Mouse (Mus musculus) MEL (cell line): ENCODE measurements around the gene Lypd4. TPM values are rescaled to one million over a fixed set of nuclear protein-coding genes. Genes with fewer than 3 reads are reported as not detected.

Source experiments
- DNase-seq: peaks from one replicate; pipeline ENCODE4 v3.0.0; 2011; ENCODE audit warnings: low read depth, low spot score
- H3K27ac ChIP-seq: 2 replicates; pipeline ENCODE4 v1.5.1; 2012; ENCODE audit warnings: low read depth, mild to moderate bottlenecking, control low read depth, low read length, moderate library complexity; ENCODE audit not compliant: control insufficient read depth
- H3K27me3 ChIP-seq, 2 experiments: fragments of 150-350 bp in 1 of 2; sonication (generic) in 1 of 2; 2 replicates each; pipeline ENCODE4 v1.6.1; 2012; ENCODE audit warnings: low read length in 2 of 2, mild to moderate bottlenecking in 2 of 2, improper control_type of control experiment in 1 of 2, moderate library complexity in 1 of 2; ENCODE audit not compliant: insufficient read depth in 2 of 2, control insufficient read depth in 1 of 2
- H3K36me3 ChIP-seq, 2 experiments: 2 replicates each; pipeline ENCODE4 v1.6.1; 2012 to 2014; ENCODE audit warnings: low read length in 2 of 2, improper control_type of control experiment in 1 of 2, inconsistent platforms in 1 of 2, mild to moderate bottlenecking in 1 of 2; ENCODE audit not compliant: insufficient read depth in 2 of 2, control insufficient read depth in 1 of 2
- H3K4me1 ChIP-seq, 2 experiments: fragments of 150-350 bp in 1 of 2; sonication (generic) in 1 of 2; 2 replicates each; pipeline ENCODE4 v1.6.1; 2012; ENCODE audit warnings: low read length in 2 of 2, improper control_type of control experiment in 1 of 2, mild to moderate bottlenecking in 1 of 2; ENCODE audit not compliant: insufficient read depth in 2 of 2, control insufficient read depth in 1 of 2
- H3K4me3 ChIP-seq, 2 experiments: fragments of 150-350 bp in 1 of 2; sonication (generic) in 1 of 2; 2 replicates each; pipeline ENCODE4 v1.5.1; 2012; ENCODE audit warnings: low read depth in 2 of 2, low read length in 2 of 2, mild to moderate bottlenecking in 2 of 2, moderate library complexity in 2 of 2, control low read depth in 1 of 2, improper control_type of control experiment in 1 of 2; ENCODE audit not compliant: control insufficient read depth in 1 of 2, insufficient read depth in 1 of 2
- H3K79me2 ChIP-seq: 2 replicates; pipeline ENCODE4 v1.6.1; 2012; ENCODE audit warnings: mild to moderate bottlenecking, low read length, moderate library complexity; ENCODE audit not compliant: control insufficient read depth, poor library complexity, insufficient read depth
- H3K9ac ChIP-seq: 2 replicates; pipeline ENCODE4 v1.6.1; 2012; ENCODE audit warnings: low read depth, mild to moderate bottlenecking, control low read depth, low read length, moderate library complexity; ENCODE audit not compliant: control insufficient read depth, poor library complexity, severe bottlenecking
- H3K9me3 ChIP-seq: fragments of 150-350 bp; sonication (generic); replicated peaks from 2 replicates; pipeline ENCODE4 v1.6.1; 2012; ENCODE audit warnings: mild to moderate bottlenecking, low read length, improper control_type of control experiment, moderate library complexity; ENCODE audit not compliant: insufficient read depth
- CHD1 ChIP-seq: IDR thresholded peaks from 2 replicates; pipeline ENCODE4 v1.6.1; 2012; ENCODE audit warnings: low read depth, mild to moderate bottlenecking, inconsistent platforms, low read length, improper control_type of control experiment
- CHD2 ChIP-seq: IDR thresholded peaks from 2 replicates; pipeline ENCODE4 v1.6.1; 2011; ENCODE audit warnings: low read length, improper control_type of control experiment
- ELF1 ChIP-seq: IDR thresholded peaks from 2 replicates; pipeline ENCODE4 v1.6.1; 2014; ENCODE audit warnings: low read depth, mild to moderate bottlenecking, inconsistent platforms, low read length, improper control_type of control experiment, moderate library complexity
- ETS1 ChIP-seq: IDR thresholded peaks from 2 replicates; pipeline ENCODE4 v1.6.1; 2012; ENCODE audit warnings: low read depth, mild to moderate bottlenecking, inconsistent platforms, low read length, improper control_type of control experiment, moderate library complexity
- GABPA ChIP-seq: IDR thresholded peaks from 2 replicates; pipeline ENCODE4 v1.6.1; 2012; ENCODE audit warnings: low read depth, mild to moderate bottlenecking, inconsistent platforms, low read length, improper control_type of control experiment, moderate library complexity
- GATA1 ChIP-seq: IDR thresholded peaks from 2 replicates; pipeline ENCODE4 v1.6.1; 2011; ENCODE audit warnings: low read depth, low read length, improper control_type of control experiment
- HCFC1 ChIP-seq: IDR thresholded peaks from 2 replicates; pipeline ENCODE4 v1.6.1; 2012; ENCODE audit warnings: low read depth, mild to moderate bottlenecking, inconsistent platforms, low read length, improper control_type of control experiment, moderate library complexity
- JUND ChIP-seq: IDR thresholded peaks from 2 replicates; pipeline ENCODE4 v1.6.1; 2011; ENCODE audit warnings: low read depth, mild to moderate bottlenecking, improper control_type of control experiment, low read length
- KAT2A ChIP-seq: conservative IDR thresholded peaks from 2 replicates; pipeline ENCODE4 v1.6.1; 2012; ENCODE audit warnings: low read depth, low read length, improper control_type of control experiment, inconsistent platforms
- MAFK ChIP-seq: IDR thresholded peaks from 2 replicates; pipeline ENCODE4 v1.6.1; 2011; ENCODE audit warnings: low read depth, mild to moderate bottlenecking, low read length, improper control_type of control experiment, borderline replicate concordance
- MAX ChIP-seq: IDR thresholded peaks from 2 replicates; pipeline ENCODE4 v1.6.1; 2011; ENCODE audit warnings: low read length, improper control_type of control experiment
- MAZ ChIP-seq: IDR thresholded peaks from 2 replicates; pipeline ENCODE4 v1.6.1; 2012; ENCODE audit warnings: low read depth, mild to moderate bottlenecking, inconsistent platforms, low read length, improper control_type of control experiment
- MEF2A ChIP-seq: IDR thresholded peaks from 2 replicates; pipeline ENCODE4 v1.6.1; 2014; ENCODE audit warnings: low read depth, mild to moderate bottlenecking, inconsistent platforms, low read length, improper control_type of control experiment; ENCODE audit not compliant: poor library complexity, insufficient replicate concordance, severe bottlenecking; ENCODE audit errors: extremely low read depth
- MXI1 ChIP-seq: IDR thresholded peaks from 2 replicates; pipeline ENCODE4 v1.6.1; 2011; ENCODE audit warnings: mild to moderate bottlenecking, low read depth, low read length, improper control_type of control experiment
- MYB ChIP-seq: IDR thresholded peaks from 2 replicates; pipeline ENCODE4 v1.6.1; 2011; ENCODE audit warnings: mild to moderate bottlenecking, low read depth, low read length, improper control_type of control experiment
- MYC ChIP-seq: IDR thresholded peaks from 2 replicates; pipeline ENCODE4 v1.6.1; 2011; ENCODE audit warnings: low read depth, mild to moderate bottlenecking, low read length, improper control_type of control experiment, moderate library complexity
- NELFE ChIP-seq: IDR thresholded peaks from 2 replicates; pipeline ENCODE4 v1.6.1; 2011; ENCODE audit warnings: low read depth, low read length, improper control_type of control experiment
- NRF1 ChIP-seq: IDR thresholded peaks from 2 replicates; pipeline ENCODE4 v1.6.1; 2014; ENCODE audit warnings: low read depth, mild to moderate bottlenecking, inconsistent platforms, low read length, improper control_type of control experiment, moderate library complexity; ENCODE audit not compliant: poor library complexity, insufficient read depth, severe bottlenecking
- POLR2A ChIP-seq, 2 experiments: IDR thresholded peaks; 2 replicates each; pipeline ENCODE4 v1.6.1; 2011 to 2012; ENCODE audit warnings: low read length in 2 of 2, mild to moderate bottlenecking in 2 of 2, control low read depth in 1 of 2, improper control_type of control experiment in 1 of 2, low read depth in 1 of 2, moderate library complexity in 1 of 2; ENCODE audit not compliant: control insufficient read depth in 1 of 2, insufficient read depth in 1 of 2, poor library complexity in 1 of 2
- POLR2AphosphoS2 ChIP-seq: IDR thresholded peaks from 2 replicates; pipeline ENCODE4 v1.6.1; 2011; ENCODE audit warnings: low read length, improper control_type of control experiment
- POLR2AphosphoS5 ChIP-seq: IDR thresholded peaks from 2 replicates; pipeline ENCODE4 v1.6.1; 2012; ENCODE audit warnings: low read depth, borderline replicate concordance, mild to moderate bottlenecking, inconsistent platforms, low read length, moderate library complexity, mixed read lengths
- RAD21 ChIP-seq: IDR thresholded peaks from 2 replicates; pipeline ENCODE4 v1.6.1; 2011; ENCODE audit warnings: mild to moderate bottlenecking, low read depth, low read length, improper control_type of control experiment
- RCOR1 ChIP-seq: IDR thresholded peaks from 2 replicates; pipeline ENCODE4 v1.6.1; 2012; ENCODE audit warnings: low read depth, mild to moderate bottlenecking, inconsistent platforms, low read length, improper control_type of control experiment
- SIN3A ChIP-seq: IDR thresholded peaks from 2 replicates; pipeline ENCODE4 v1.6.1; 2012; ENCODE audit warnings: low read length, improper control_type of control experiment, inconsistent platforms
- TAL1 ChIP-seq: IDR thresholded peaks from 2 replicates; pipeline ENCODE4 v1.6.1; 2012; ENCODE audit warnings: mild to moderate bottlenecking, inconsistent platforms, low read length, moderate library complexity, mixed read lengths
- TCF12 ChIP-seq: IDR thresholded peaks from 2 replicates; pipeline ENCODE4 v1.6.1; 2014; ENCODE audit warnings: low read depth, mild to moderate bottlenecking, inconsistent platforms, low read length, improper control_type of control experiment, moderate library complexity
- ZC3H11A ChIP-seq: IDR thresholded peaks from 2 replicates; pipeline ENCODE4 v1.6.1; 2012; ENCODE audit warnings: low read depth, mild to moderate bottlenecking, inconsistent platforms, low read length, improper control_type of control experiment
- ZMIZ1 ChIP-seq: IDR thresholded peaks from 2 replicates; pipeline ENCODE4 v1.6.1; 2012; ENCODE audit warnings: low read depth, mild to moderate bottlenecking, inconsistent platforms, low read length, improper control_type of control experiment, moderate library complexity
- ZNF384 ChIP-seq: IDR thresholded peaks from 2 replicates; pipeline ENCODE4 v1.6.1; 2012; ENCODE audit warnings: low read depth, mild to moderate bottlenecking, inconsistent platforms, low read length, improper control_type of control experiment
- polyA plus RNA-seq, 2 experiments: library from polyadenylated mRNA; stranded (reverse) in 1 of 2; unstranded in 1 of 2; fragments of >175 nt in 1 of 2; fragments of >200 nt in 1 of 2; gene quantifications; 2 replicates each; pipeline versions ENCODE4 v1.2.1 to v1.2.4; 2012; ENCODE audit warnings: low replicate concordance in 2 of 2, low read depth in 1 of 2; ENCODE audit not compliant: insufficient read length in 2 of 2, insufficient read depth in 1 of 2, missing spikeins in 1 of 2
- total RNA-seq: library from RNA; depleted of rRNA; stranded (reverse); fragments of 300-350 nt; gene quantifications from 2 replicates; pipeline ENCODE4 v1.2.3, GENCODE M21; 2012

Gene Lypd4
- total and polyA plus RNA-seq, 3 experiments = not detected

DNA sequence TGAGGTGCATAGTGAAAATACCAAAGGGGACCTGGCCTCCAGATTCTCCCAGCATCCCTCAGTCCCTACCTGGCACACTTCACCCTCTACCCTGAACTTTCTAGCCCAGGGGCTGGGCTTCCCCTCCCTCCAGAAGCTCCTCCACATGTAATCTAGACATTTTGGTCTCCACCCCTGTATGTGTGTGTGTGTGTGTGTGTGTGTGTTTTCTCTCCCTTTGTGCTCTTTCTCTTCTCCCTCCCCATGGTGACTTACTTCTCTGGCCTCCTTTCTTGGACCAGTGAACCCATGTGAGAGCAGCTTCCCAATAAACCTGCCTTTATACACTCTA lies 16.5 kb downstream of the Lypd4 start:
- Histone ChIP-seq H3K79me2 (no peaks in the 10 kb centered on the region; the same call in 1 of the 2 replicates), H3K4me1 (peaks cover 7 to 15% of the 10 kb centered on the region in 2 experiments), H3K4me3 (peak overlapping the region; percentile 37 to 44), H3K27me3 (no peaks in the 10 kb centered on the region), H3K36me3 (peaks cover 0 to 15% of the 10 kb centered on the region in 2 experiments; a peak in 2 of 4 replicates), H3K9me3 (no peaks in the 10 kb centered on the region), H3K27ac (peak overlapping the region; percentile 97), H3K9ac (peak overlapping the region; percentile 73)
- TF ChIP-seq MAX (0 out of 2 replicates have a peak, but pooled peaks have one; percentile 51), MYB (no peak), ZMIZ1 (no peak), MXI1 (peak; percentile 38; the same call in 1 of the 2 replicates), ZNF384 (0 out of 2 replicates have a peak, but pooled peaks have one; percentile 22), SIN3A (peak; percentile 41; the same call in 1 of the 2 replicates)
- no peak for DNase-seq

DNA sequence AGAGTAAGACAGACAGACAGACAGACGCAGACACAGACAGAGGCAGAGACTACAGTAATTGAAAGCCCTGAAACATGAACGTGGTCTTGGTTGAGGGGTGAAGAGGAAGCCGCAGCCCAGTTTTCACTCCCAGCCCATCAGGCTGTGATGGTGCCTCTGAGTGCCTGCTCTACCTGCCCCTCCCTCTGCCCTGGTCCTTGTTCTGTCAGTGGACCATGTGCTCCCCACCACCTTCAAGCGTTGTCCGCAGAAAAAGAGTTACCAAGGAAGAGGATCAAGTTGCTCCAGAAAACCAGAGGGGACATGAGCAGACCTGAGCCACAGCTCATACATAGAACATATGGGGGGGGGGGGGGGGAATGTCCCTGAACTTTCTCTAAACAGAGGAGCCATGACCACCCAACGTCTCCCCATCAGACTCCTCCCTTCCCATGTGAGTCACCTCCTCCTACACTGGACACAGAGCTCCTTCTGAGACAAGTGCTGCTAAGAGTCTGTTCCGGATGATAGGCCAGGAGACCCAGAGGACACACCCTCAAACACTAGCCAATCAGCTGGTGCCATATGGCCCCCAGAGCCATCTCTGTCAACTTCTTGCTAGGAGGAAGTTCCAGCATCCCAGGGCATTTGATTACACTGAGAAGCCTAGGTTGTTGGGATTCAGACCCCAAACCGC lies 17.0 kb downstream of the Lypd4 start:
- H3K79me2 ChIP-seq = no peaks in the 10 kb centered on the region; the same call in 1 of the 2 replicates
- H3K36me3 ChIP-seq = peaks cover 0 to 15% of the 10 kb centered on the region in 2 experiments; a peak in 2 of 4 replicates
- peak; percentile 98 for DNase-seq
- peak overlapping the region; percentile 97 for H3K27ac ChIP-seq
- H3K4me3 ChIP-seq = peak overlapping the region; percentile 47 to 53
- peaks cover 7 to 15% of the 10 kb centered on the region in 2 experiments for H3K4me1 ChIP-seq
- peak overlapping the region; percentile 80 for H3K9ac ChIP-seq
- no peaks in the 10 kb centered on the region for H3K9me3 ChIP-seq
- H3K27me3 ChIP-seq = no peaks in the 10 kb centered on the region
- TF ChIP-seq RCOR1 = no peak
- TF ChIP-seq TCF12 = peak; percentile 68
- TF ChIP-seq GATA1 = peak; percentile 39; the same call in 1 of the 2 replicates
- TF ChIP-seq HCFC1 = peak; percentile 53; the same call in 1 of the 2 replicates
- TF ChIP-seq CHD2 = no peak
- TF ChIP-seq POLR2AphosphoS5 = no peak; the same call in 1 of the 2 replicates
- peak; percentile 90 for TF ChIP-seq POLR2AphosphoS2
- TF ChIP-seq MAX = peak; percentile 63
- TF ChIP-seq MAZ = peak; percentile 67; the same call in 1 of the 2 replicates
- peak; percentile 83 for TF ChIP-seq ZMIZ1
- TF ChIP-seq CHD1 = no peak
- TF ChIP-seq JUND = peak; percentile 46; the same call in 1 of the 2 replicates
- TF ChIP-seq ETS1 = peak; percentile 79
- TF ChIP-seq GABPA = no peak
- TF ChIP-seq MXI1 = peak; percentile 47
- TF ChIP-seq ZC3H11A = no peak
- TF ChIP-seq MYC = peak; percentile 77
- TF ChIP-seq NELFE = peak; percentile 81
- peak; percentile 70 for TF ChIP-seq TAL1
- no peak for TF ChIP-seq MEF2A
- 0 out of 2 replicates have a peak, but pooled peaks have one; percentile 17 for TF ChIP-seq KAT2A
- peak; percentile 62; the same call in 1 of the 2 replicates for TF ChIP-seq ELF1
- no peak for TF ChIP-seq MAFK
- no peak for TF ChIP-seq NRF1
- TF ChIP-seq SIN3A = peak; percentile 90
- TF ChIP-seq POLR2A (IDR thresholded peaks at IDR 0.05; ENCODE audit: control insufficient read depth in 1 of 2, insufficient read depth in 1 of 2, low read depth in 1 of 2, low read length in 2 of 2, poor library complexity in 1 of 2) = peak in 1 of 2 experiments; percentile 86; a peak in 2 of 4 replicates
- no peak for TF ChIP-seq RAD21
